Mouse (Mus musculus): ENCODE measurements around the gene Nol4l. TPM values are rescaled to one million over a fixed set of nuclear protein-coding genes. Genes with fewer than 3 reads are reported as not detected.

Nol4l gene
- polyA plus RNA-seq, 1 experiment from 2014 or later, result 17.1 TPM

DNA sequence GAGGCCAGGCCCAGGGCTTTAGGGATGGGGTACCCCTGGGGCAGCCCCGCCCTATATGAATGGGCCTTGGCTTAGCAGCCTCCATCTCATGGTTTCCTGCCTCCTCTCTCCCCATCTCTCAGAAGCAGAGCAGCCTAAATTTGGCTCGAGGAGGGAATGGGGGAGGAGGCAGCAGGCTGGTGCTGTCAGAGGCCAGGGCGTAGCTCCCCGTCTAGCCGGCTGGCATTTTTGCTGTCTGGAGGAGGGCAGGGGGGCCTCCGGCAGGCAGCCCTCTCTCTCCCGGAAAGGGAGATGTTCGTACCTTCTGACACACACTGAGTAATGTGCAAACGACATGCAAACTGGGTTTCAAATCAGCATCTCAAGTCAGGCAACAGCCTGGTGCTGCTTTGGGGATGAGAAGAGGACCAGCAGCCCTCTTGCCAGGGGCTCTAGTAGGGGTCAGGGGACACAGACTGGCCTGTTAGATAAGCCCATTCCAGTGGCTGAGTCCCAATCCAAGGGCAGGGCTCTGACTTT lies 35.4 kb downstream of the Nol4l start:
- H3K4me3 ChIP-seq (ENCODE audit: low read length), result no peak overlapping the region
- H3K9ac ChIP-seq (ENCODE audit: low read depth, low read length), result no peak overlapping the region
- peak overlapping the region; percentile 52 for H3K27ac ChIP-seq (ENCODE audit: low read depth, low read length)
- WGBS, result 13% methylated on average over 9 of the region's 9 CpGs
- H3K36me3 ChIP-seq (ENCODE audit: control insufficient read depth, insufficient read depth, low read length), result no peaks in the 10 kb centered on the region
- H3K27me3 ChIP-seq (ENCODE audit: control insufficient read depth, insufficient read depth, low read length), result peaks cover 9% of the 10 kb centered on the region; the same call in 1 of the 2 replicates
- peak overlapping the region; percentile 99 for H3K4me2 ChIP-seq (replicated peaks; ENCODE audit: low read depth, low read length)
- peak; percentile 20; the same call in 1 of the 2 replicates for ATAC-seq (ENCODE audit: low FRiP score, low TSS enrichment)
- no peaks in the 10 kb centered on the region for H3K9me3 ChIP-seq (ENCODE audit: control insufficient read depth, low read length)
- peaks cover 27% of the 10 kb centered on the region for H3K4me1 ChIP-seq (ENCODE audit: control insufficient read depth, insufficient read depth, low read length)

DNA sequence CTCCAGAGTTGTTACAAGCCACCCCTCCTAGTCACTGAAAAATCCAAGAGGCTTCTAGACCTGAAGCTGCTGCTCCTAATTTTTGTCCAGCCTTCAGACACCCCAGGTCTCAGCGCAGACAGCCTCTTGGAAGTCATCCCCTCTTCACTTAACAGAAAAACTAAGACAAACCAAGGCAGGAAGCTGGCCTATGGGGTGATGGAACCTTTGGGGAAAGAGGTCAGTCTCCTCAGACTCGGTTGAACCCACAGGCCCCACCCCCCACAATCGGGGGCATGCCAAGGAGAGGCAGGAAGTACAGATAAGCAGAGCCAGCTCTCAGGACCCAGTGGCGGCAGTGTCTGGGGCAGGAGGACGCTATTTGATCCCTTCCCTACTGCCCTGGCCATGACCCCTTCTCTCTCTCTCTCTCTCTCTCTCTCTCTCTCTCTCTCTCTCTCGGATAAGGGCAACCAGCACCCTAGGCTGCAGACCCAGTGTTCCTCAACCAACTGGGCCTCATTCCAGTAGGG lies 35.9 kb downstream of the Nol4l start:
- Histone ChIP-seq H3K4me3 (ENCODE audit: low read length) (no peak overlapping the region), H3K27ac (ENCODE audit: low read depth, low read length) (peak overlapping the region; percentile 53), H3K4me2 (replicated peaks; ENCODE audit: low read depth, low read length) (peak overlapping the region; percentile 99), H3K27me3 (ENCODE audit: control insufficient read depth, insufficient read depth, low read length) (peaks cover 10% of the 10 kb centered on the region; the same call in 1 of the 2 replicates), H3K4me1 (ENCODE audit: control insufficient read depth, insufficient read depth, low read length) (peaks cover 27% of the 10 kb centered on the region), H3K9me3 (ENCODE audit: control insufficient read depth, low read length) (no peaks in the 10 kb centered on the region), H3K36me3 (ENCODE audit: control insufficient read depth, insufficient read depth, low read length) (no peaks in the 10 kb centered on the region), H3K9ac (ENCODE audit: low read depth, low read length) (no peak overlapping the region)
- WGBS, result 11% methylated on average over 6 of the region's 6 CpGs
- ATAC-seq (ENCODE audit: low FRiP score, low TSS enrichment), result peak; percentile 14

DNA sequence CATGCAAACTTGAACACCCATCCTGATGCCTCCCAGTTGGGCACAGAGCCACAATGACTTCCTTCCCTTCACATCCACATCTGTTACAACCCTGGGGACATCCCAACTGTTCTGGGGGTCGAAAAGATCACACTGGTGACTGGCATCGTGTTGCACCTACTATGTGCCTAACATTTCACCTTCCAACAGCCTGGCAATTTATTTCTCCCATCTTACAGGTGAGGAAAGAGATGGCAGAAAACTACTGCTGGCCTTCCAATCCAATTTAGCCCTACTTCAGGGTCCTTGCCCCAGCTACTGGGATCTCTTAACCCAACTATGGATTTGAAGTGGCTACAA lies 36.4 kb downstream of the Nol4l start:
- Histone ChIP-seq H3K4me1 (ENCODE audit: control insufficient read depth, insufficient read depth, low read length) (peaks cover 27% of the 10 kb centered on the region), H3K9me3 (ENCODE audit: control insufficient read depth, low read length) (no peaks in the 10 kb centered on the region), H3K4me3 (ENCODE audit: low read length) (peak overlapping the region; percentile 64; the same call in 1 of the 2 replicates), H3K36me3 (ENCODE audit: control insufficient read depth, insufficient read depth, low read length) (no peaks in the 10 kb centered on the region), H3K27ac (ENCODE audit: low read depth, low read length) (peak overlapping the region; percentile 53; the same call in 1 of the 2 replicates), H3K4me2 (replicated peaks; ENCODE audit: low read depth, low read length) (peak overlapping the region; percentile 99), H3K27me3 (ENCODE audit: control insufficient read depth, insufficient read depth, low read length) (peaks cover 10% of the 10 kb centered on the region; the same call in 1 of the 2 replicates), H3K9ac (ENCODE audit: low read depth, low read length) (no peak overlapping the region)
- 0 out of 2 replicates have a peak, but pooled peaks have one; percentile 5 for ATAC-seq (ENCODE audit: low FRiP score, low TSS enrichment)
- 33% methylated on average over 2 of the region's 2 CpGs for WGBS

DNA sequence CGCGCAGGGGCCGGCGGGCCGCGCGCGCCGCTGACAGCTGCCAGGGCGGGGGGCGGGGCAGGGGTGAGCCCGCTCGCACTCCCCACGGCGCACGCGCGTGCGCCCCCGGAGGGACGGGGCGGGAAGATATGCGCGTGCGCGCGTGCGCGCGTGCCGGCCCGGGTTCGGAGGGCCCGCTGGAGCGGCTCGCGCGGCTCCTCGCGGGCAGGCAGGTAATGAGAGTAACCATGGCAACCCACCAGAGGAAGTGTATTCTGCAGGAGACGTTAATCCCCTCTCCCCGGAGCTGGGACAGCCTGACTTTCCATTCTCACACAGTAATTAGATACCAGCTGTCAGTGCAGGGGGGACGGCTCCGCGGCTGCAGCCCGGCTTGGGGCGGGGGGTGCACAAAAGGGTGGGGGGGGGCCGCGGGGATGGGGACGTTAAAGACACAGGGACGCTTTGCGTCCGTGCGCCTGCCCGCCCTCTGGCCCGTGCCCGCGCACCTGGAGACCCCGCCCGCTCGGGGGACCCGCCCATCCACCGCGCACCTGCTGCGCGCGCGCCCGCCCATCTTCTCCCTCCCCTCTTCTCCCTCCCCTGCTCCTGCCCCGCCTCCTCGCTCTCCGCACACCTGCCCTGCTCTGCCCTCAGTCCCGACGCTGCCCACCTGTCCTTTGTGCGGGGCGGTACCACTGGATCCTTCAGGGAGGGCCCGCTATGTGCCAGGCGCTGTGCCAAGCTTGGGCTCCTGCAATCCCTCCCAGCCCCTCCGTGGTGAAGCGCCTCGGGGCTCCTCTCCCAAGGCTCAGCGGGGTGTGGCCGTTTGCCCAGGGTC lies 37.0 kb downstream of the Nol4l start, which contains the start of gene 4930404H24Rik:
Gene 4930404H24Rik, plus strand, starts transcription at position 218 of the 820 bp plus-strand sequence.
- peak within 1 kb of the TSS; percentile 68 for H3K9ac ChIP-seq (ENCODE audit: low read depth, low read length)
- H3K36me3 ChIP-seq (ENCODE audit: control insufficient read depth, insufficient read depth, low read length), result no peaks in the 10 kb centered on the region
- peak within 1 kb of the TSS; percentile 99 for H3K4me2 ChIP-seq (replicated peaks; ENCODE audit: low read depth, low read length)
- peak within 1 kb of the TSS; percentile 64 for H3K4me3 ChIP-seq (ENCODE audit: low read length)
- peaks cover 10% of the 10 kb centered on the region; the same call in 1 of the 2 replicates for H3K27me3 ChIP-seq (ENCODE audit: control insufficient read depth, insufficient read depth, low read length)
- no peaks in the 10 kb centered on the region for H3K9me3 ChIP-seq (ENCODE audit: control insufficient read depth, low read length)
- H3K4me1 ChIP-seq (ENCODE audit: control insufficient read depth, insufficient read depth, low read length), result peaks cover 27% of the 10 kb centered on the region
- ATAC-seq (ENCODE audit: low FRiP score, low TSS enrichment), result peak; percentile 68
- under 1% methylated on average over 66 of the region's 83 CpGs for WGBS
- H3K27ac ChIP-seq (ENCODE audit: low read depth, low read length), result peak within 1 kb of the TSS; percentile 53; the same call in 1 of the 2 replicates

DNA sequence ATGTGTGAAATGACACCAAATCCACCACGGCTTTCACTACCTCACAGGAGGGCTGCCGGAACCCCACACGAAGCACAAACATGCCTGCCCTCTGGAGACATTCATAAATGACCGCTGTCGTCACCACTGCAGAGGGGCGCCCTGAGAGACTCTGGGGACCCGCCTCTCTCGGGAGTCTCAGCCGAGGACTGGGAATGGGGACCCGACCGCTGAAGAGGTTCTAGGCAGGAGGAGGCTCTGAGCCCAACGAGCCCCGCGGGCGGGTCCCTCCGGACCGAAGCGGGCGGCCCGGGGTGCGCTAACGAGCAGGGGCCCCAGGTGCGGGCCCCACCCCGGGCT lies 37.6 kb downstream of the Nol4l start:
- peak overlapping the region; percentile 26; the same call in 1 of the 2 replicates for H3K27ac ChIP-seq (ENCODE audit: low read depth, low read length)
- peaks cover 10% of the 10 kb centered on the region; the same call in 1 of the 2 replicates for H3K27me3 ChIP-seq (ENCODE audit: control insufficient read depth, insufficient read depth, low read length)
- peak; percentile 30 for ATAC-seq (ENCODE audit: low FRiP score, low TSS enrichment)
- peak overlapping the region; percentile 99 for H3K4me2 ChIP-seq (replicated peaks; ENCODE audit: low read depth, low read length)
- peak overlapping the region; percentile 64 for H3K4me3 ChIP-seq (ENCODE audit: low read length)
- peaks cover 27% of the 10 kb centered on the region for H3K4me1 ChIP-seq (ENCODE audit: control insufficient read depth, insufficient read depth, low read length)
- H3K9ac ChIP-seq (ENCODE audit: low read depth, low read length), result peak overlapping the region; percentile 68
- no peaks in the 10 kb centered on the region for H3K9me3 ChIP-seq (ENCODE audit: control insufficient read depth, low read length)
- H3K36me3 ChIP-seq (ENCODE audit: control insufficient read depth, insufficient read depth, low read length), result no peaks in the 10 kb centered on the region
- WGBS, result under 1% methylated on average over 20 of the region's 24 CpGs

DNA sequence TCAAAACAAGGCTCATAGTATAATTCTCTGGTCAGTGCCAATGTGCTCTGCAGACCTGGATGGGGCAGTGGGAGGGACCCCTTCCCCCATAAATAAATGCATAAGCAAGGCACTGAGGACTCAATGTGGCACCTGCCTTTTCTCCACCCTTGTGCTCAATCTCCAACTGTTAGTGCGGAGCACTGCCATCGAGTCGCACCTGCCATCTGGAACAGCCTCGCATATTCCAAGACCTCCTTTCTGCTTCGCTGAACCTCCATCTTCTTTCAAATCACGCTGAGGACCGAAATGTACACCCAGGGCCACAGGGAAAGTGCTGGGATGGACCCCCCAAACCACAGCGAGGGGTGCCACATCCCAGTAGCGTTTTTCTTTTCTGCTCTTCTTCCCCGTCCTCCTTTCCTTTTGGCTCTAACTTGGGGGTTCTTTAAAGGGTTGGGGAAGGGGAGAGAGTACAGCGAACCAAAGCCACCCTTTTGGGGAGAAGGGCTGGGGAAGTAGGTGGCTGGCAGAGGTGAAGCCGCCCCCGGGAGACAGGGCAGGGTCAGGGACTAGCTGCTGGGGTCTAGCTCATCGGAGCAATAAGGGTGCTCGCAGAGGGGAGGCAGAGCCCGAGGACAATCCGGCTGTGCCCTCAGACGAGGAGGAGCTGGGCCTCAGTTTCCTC lies 38.1 kb downstream of the Nol4l start:
- Histone ChIP-seq H3K9ac (ENCODE audit: low read depth, low read length) (peak overlapping the region; percentile 68), H3K4me2 (replicated peaks; ENCODE audit: low read depth, low read length) (peak overlapping the region; percentile 99), H3K36me3 (ENCODE audit: control insufficient read depth, insufficient read depth, low read length) (no peaks in the 10 kb centered on the region), H3K9me3 (ENCODE audit: control insufficient read depth, low read length) (no peaks in the 10 kb centered on the region), H3K4me1 (ENCODE audit: control insufficient read depth, insufficient read depth, low read length) (peaks cover 23% of the 10 kb centered on the region), H3K27me3 (ENCODE audit: control insufficient read depth, insufficient read depth, low read length) (peaks cover 10% of the 10 kb centered on the region; the same call in 1 of the 2 replicates), H3K27ac (ENCODE audit: low read depth, low read length) (no peak overlapping the region), H3K4me3 (ENCODE audit: low read length) (peak overlapping the region; percentile 64)
- WGBS, result 9% methylated on average over 18 of the region's 18 CpGs
- ATAC-seq (ENCODE audit: low FRiP score, low TSS enrichment), result no peak

DNA sequence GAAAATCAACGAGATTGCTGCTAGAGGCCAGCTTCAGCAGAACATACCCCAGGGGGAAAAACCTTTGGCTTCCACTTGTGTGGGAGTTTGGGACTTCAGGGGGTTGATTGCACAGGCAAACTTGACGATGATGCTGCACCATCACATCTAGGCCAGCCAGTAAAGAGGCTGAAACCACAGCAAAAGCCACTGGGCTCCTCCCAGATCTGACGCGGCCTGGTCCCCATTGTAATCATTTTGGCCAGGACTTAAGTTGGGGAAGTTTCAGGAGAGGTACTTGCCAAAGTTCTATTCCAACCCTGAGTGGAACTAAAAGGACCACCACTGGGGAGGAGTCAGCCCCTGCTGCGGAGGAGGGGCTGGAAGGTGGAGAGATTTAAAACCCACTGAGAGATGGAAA lies 38.8 kb downstream of the Nol4l start:
- Histone ChIP-seq H3K27me3 (ENCODE audit: control insufficient read depth, insufficient read depth, low read length) (peaks cover 10% of the 10 kb centered on the region; the same call in 1 of the 2 replicates), H3K4me1 (ENCODE audit: control insufficient read depth, insufficient read depth, low read length) (peaks cover 21% of the 10 kb centered on the region), H3K4me2 (replicated peaks; ENCODE audit: low read depth, low read length) (no peak overlapping the region), H3K36me3 (ENCODE audit: control insufficient read depth, insufficient read depth, low read length) (no peaks in the 10 kb centered on the region), H3K9me3 (ENCODE audit: control insufficient read depth, low read length) (no peaks in the 10 kb centered on the region), H3K4me3 (ENCODE audit: low read length) (no peak overlapping the region), H3K9ac (ENCODE audit: low read depth, low read length) (no peak overlapping the region), H3K27ac (ENCODE audit: low read depth, low read length) (no peak overlapping the region)
- no peak for ATAC-seq (ENCODE audit: low FRiP score, low TSS enrichment)
- WGBS, result 28% methylated on average over 5 of the region's 5 CpGs

DNA sequence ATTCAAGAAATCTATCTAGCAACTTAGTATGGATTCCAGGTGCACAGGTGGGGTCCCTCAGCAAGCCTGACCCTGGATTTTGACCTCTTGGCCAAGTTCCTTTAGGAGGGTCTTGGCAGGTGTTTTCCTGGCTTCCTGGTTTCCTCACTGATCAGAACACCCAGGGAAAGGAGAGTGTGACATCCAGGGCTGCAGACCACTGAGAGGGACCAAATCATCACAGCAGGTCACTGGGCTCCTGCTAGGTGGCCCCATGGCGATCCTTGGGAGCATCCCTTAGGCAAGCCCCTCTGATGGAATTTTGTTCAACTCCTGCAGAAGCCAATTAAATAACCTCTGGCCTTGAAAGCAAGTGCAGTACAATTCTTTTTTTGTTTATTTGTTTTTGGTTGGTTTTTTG lies 39.7 kb downstream of the Nol4l start:
- no peak for ATAC-seq (ENCODE audit: low FRiP score, low TSS enrichment)
- Histone ChIP-seq H3K36me3 (ENCODE audit: control insufficient read depth, insufficient read depth, low read length) (no peaks in the 10 kb centered on the region), H3K9me3 (ENCODE audit: control insufficient read depth, low read length) (no peaks in the 10 kb centered on the region), H3K27me3 (ENCODE audit: control insufficient read depth, insufficient read depth, low read length) (peaks cover 10% of the 10 kb centered on the region; the same call in 1 of the 2 replicates), H3K27ac (ENCODE audit: low read depth, low read length) (no peak overlapping the region), H3K4me3 (ENCODE audit: low read length) (no peak overlapping the region), H3K4me1 (ENCODE audit: control insufficient read depth, insufficient read depth, low read length) (peaks cover 21% of the 10 kb centered on the region), H3K9ac (ENCODE audit: low read depth, low read length) (no peak overlapping the region), H3K4me2 (replicated peaks; ENCODE audit: low read depth, low read length) (no peak overlapping the region)
- WGBS, result 84% methylated on average over 1 of the region's 1 CpGs
